Mouse (Mus musculus): ENCODE measurements around the gene St6galnac5. TPM values are rescaled to one million over a fixed set of nuclear protein-coding genes. Genes with fewer than 3 reads are reported as not detected.

Gene St6galnac5
- total and polyA plus RNA-seq, 2 experiments from 2014 or later: 14.9 to 18.1 TPM

- no peaks in the 10 kb centered on the region for H3K9me3 ChIP-seq (ENCODE audit: low read length)
- no peaks in the 10 kb centered on the region for H3K27me3 ChIP-seq (ENCODE audit: insufficient read depth, low read length)
- ATAC-seq (ENCODE audit: low FRiP score) (no peak), DNase-seq (ENCODE audit: low spot score) (no peak)
- no peak overlapping the region for H3K9ac ChIP-seq (replicated peaks; ENCODE audit: low read length, poor library complexity, severe bottlenecking)
- peaks cover 7% of the 10 kb centered on the region; the same call in 1 of the 2 replicates for H3K4me1 ChIP-seq (ENCODE audit: insufficient read depth, low read length)
- H3K4me2 ChIP-seq (ENCODE audit: low read depth, low read length, poor library complexity, severe bottlenecking): no peak overlapping the region
- no peak overlapping the region for H3K27ac ChIP-seq (ENCODE audit: low read depth, low read length)
- no peak overlapping the region for H3K4me3 ChIP-seq (ENCODE audit: low read depth, low read length)
- no peak for TF ChIP-seq CTCF (IDR thresholded peaks at IDR 0.05)
- 81% methylated on average over 4 of the region's 4 CpGs for WGBS
- no peaks in the 10 kb centered on the region for H3K36me3 ChIP-seq (ENCODE audit: insufficient read depth, low read length)
These were observed 55.9 kb downstream of the St6galnac5 start for GRCm38 (mm10) chr3:152926166-152926565.

- no peak overlapping the region for H3K9ac ChIP-seq (replicated peaks; ENCODE audit: low read length, poor library complexity, severe bottlenecking)
- ATAC-seq (ENCODE audit: low FRiP score) (no peak), DNase-seq (ENCODE audit: low spot score) (no peak)
- no peak for TF ChIP-seq CTCF (IDR thresholded peaks at IDR 0.05)
- H3K4me3 ChIP-seq (ENCODE audit: low read depth, low read length): no peak overlapping the region
- H3K27ac ChIP-seq (ENCODE audit: low read depth, low read length): no peak overlapping the region
- no peaks in the 10 kb centered on the region for H3K27me3 ChIP-seq (ENCODE audit: insufficient read depth, low read length)
- H3K4me1 ChIP-seq (ENCODE audit: insufficient read depth, low read length): peaks cover 7% of the 10 kb centered on the region; the same call in 1 of the 2 replicates
- H3K36me3 ChIP-seq (ENCODE audit: insufficient read depth, low read length): no peaks in the 10 kb centered on the region
- H3K4me2 ChIP-seq (ENCODE audit: low read depth, low read length, poor library complexity, severe bottlenecking): no peak overlapping the region
- WGBS: 88% methylated on average over 8 of the region's 8 CpGs
- no peaks in the 10 kb centered on the region for H3K9me3 ChIP-seq (ENCODE audit: low read length)
These were observed 56.7 kb downstream of the St6galnac5 start for GRCm38 (mm10) chr3:152925364-152925763.

- Histone ChIP-seq H3K27ac (ENCODE audit: low read depth, low read length) (no peak overlapping the region), H3K4me2 (ENCODE audit: low read depth, low read length, poor library complexity, severe bottlenecking) (no peak overlapping the region), H3K9me3 (ENCODE audit: low read length) (no peaks in the 10 kb centered on the region), H3K4me3 (ENCODE audit: low read depth, low read length) (no peak overlapping the region), H3K36me3 (ENCODE audit: insufficient read depth, low read length) (no peaks in the 10 kb centered on the region), H3K9ac (replicated peaks; ENCODE audit: low read length, poor library complexity, severe bottlenecking) (no peak overlapping the region), H3K27me3 (ENCODE audit: insufficient read depth, low read length) (no peaks in the 10 kb centered on the region), H3K4me1 (ENCODE audit: insufficient read depth, low read length) (peaks cover 3% of the 10 kb centered on the region; the same call in 1 of the 2 replicates)
- no peak for DNase-seq (ENCODE audit: low spot score)
- ATAC-seq (ENCODE audit: low FRiP score): 0 out of 2 replicates have a peak, but pooled peaks have one; percentile 41
- WGBS: 58% methylated on average over 15 of the region's 15 CpGs
- TF ChIP-seq CTCF (IDR thresholded peaks at IDR 0.05): no peak
These were observed 58.5 kb downstream of the St6galnac5 start for GRCm38 (mm10) chr3:152923530-152923929.

GRCm38 (mm10) chr3:152920365-152920764, 61.7 kb downstream of the St6galnac5 start:
- no peak for DNase-seq (ENCODE audit: low spot score)
- Histone ChIP-seq H3K9ac (replicated peaks; ENCODE audit: low read length, poor library complexity, severe bottlenecking) (no peak overlapping the region), H3K9me3 (ENCODE audit: low read length) (no peaks in the 10 kb centered on the region), H3K4me2 (ENCODE audit: low read depth, low read length, poor library complexity, severe bottlenecking) (no peak overlapping the region), H3K27me3 (ENCODE audit: insufficient read depth, low read length) (no peaks in the 10 kb centered on the region), H3K36me3 (ENCODE audit: insufficient read depth, low read length) (no peaks in the 10 kb centered on the region), H3K27ac (ENCODE audit: low read depth, low read length) (no peak overlapping the region), H3K4me1 (ENCODE audit: insufficient read depth, low read length) (no peaks in the 10 kb centered on the region), H3K4me3 (ENCODE audit: low read depth, low read length) (no peak overlapping the region)
- ATAC-seq (ENCODE audit: low FRiP score): no peak
- TF ChIP-seq CTCF (IDR thresholded peaks at IDR 0.05): no peak
- WGBS: 84% methylated on average over 3 of the region's 3 CpGs

- 74% methylated on average over 10 of the region's 10 CpGs for WGBS
- Histone ChIP-seq H3K4me3 (ENCODE audit: low read depth, low read length) (no peak overlapping the region), H3K4me2 (ENCODE audit: low read depth, low read length, poor library complexity, severe bottlenecking) (no peak overlapping the region), H3K27ac (ENCODE audit: low read depth, low read length) (no peak overlapping the region), H3K36me3 (ENCODE audit: insufficient read depth, low read length) (no peaks in the 10 kb centered on the region), H3K4me1 (ENCODE audit: insufficient read depth, low read length) (no peaks in the 10 kb centered on the region), H3K9ac (replicated peaks; ENCODE audit: low read length, poor library complexity, severe bottlenecking) (no peak overlapping the region), H3K9me3 (ENCODE audit: low read length) (no peaks in the 10 kb centered on the region), H3K27me3 (ENCODE audit: insufficient read depth, low read length) (no peaks in the 10 kb centered on the region)
- ATAC-seq (ENCODE audit: low FRiP score) (no peak), DNase-seq (ENCODE audit: low spot score) (no peak)
- TF ChIP-seq CTCF (IDR thresholded peaks at IDR 0.05): peak; percentile 16; the same call in 1 of the 2 replicates
These were observed 62.9 kb downstream of the St6galnac5 start for GRCm38 (mm10) chr3:152919101-152919500.

- ATAC-seq (ENCODE audit: low FRiP score): no peak
- H3K4me3 ChIP-seq (ENCODE audit: low read depth, low read length): no peak overlapping the region
- WGBS: 71% methylated on average over 8 of the region's 8 CpGs
These were observed 64.5 kb downstream of the St6galnac5 start for GRCm38 (mm10) chr3:152917579-152917978.

More at GRCm38 (mm10) chr3:152917579-152917978, 64.5 kb downstream of the St6galnac5 start:
- TF ChIP-seq CTCF (IDR thresholded peaks at IDR 0.05): no peak
- Histone ChIP-seq H3K9me3 (ENCODE audit: low read length) (no peaks in the 10 kb centered on the region), H3K27ac (ENCODE audit: low read depth, low read length) (no peak overlapping the region), H3K4me1 (ENCODE audit: insufficient read depth, low read length) (no peaks in the 10 kb centered on the region), H3K36me3 (ENCODE audit: insufficient read depth, low read length) (no peaks in the 10 kb centered on the region), H3K4me2 (ENCODE audit: low read depth, low read length, poor library complexity, severe bottlenecking) (no peak overlapping the region), H3K27me3 (ENCODE audit: insufficient read depth, low read length) (no peaks in the 10 kb centered on the region), H3K9ac (replicated peaks; ENCODE audit: low read length, poor library complexity, severe bottlenecking) (no peak overlapping the region)
- DNase-seq (ENCODE audit: low spot score): no peak

All from midbrain, postnatal 0 days (tissue).